17 mouse cellular contexts compared by ENCODE assay signal in the genomic region with DNA sequence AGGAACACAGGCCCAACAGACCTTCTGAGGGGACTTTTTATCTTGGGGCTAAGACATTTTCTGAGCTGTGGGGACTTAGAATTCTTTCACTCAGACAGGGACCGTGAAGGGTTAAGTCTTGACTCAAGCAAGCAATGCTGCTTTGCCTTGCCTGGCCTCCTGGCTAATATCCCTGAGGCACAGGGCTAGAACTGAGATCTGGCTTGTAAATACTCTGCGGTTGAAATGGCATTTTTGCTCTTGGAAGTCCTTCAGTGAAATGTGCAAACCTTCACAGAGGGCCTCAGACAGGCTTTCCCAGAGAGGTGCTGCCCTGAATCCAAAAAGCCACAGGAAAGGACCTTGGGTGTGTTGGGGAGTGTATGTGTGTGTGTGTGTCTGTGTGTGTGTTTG. TPM values are rescaled to one million over a fixed set of nuclear protein-coding genes. Genes with fewer than 3 reads are reported as not detected.
A peak's percentile ranks its signal among the peaks of the same experiment; 100 is the strongest.
DNase-seq lines count a peak whose midpoint lies in the region; ATAC-seq and TF ChIP-seq lines count a peak whose summit lies in the region.
"Had no signal": no experiment of that assay in that cellular context is flagged by ENCODE, and none has a peak within 500 bp of the region (broad histone marks: within the 10 kb centered on the region; RNA-seq: fewer than 3 reads in every experiment).

No protein-coding gene starts in this region.

- no peak for ATAC-seq in kidney, embryonic 15.5 days (replicated peaks; ENCODE audit: low FRiP score)
- no peak for ATAC-seq in lung, embryonic 15.5 days (ENCODE audit: borderline replicate concordance, extremely low read depth, low FRiP score, low TSS enrichment)
- no peak for ATAC-seq in intestine, postnatal 0 days
- ATAC-seq in stomach, postnatal 0 days (ENCODE audit: low FRiP score, low TSS enrichment), result no peak
- ATAC-seq in hindbrain, embryonic 14.5 days (ENCODE audit: low FRiP score), result no peak
- ATAC-seq: forebrain, postnatal 0 days; midbrain, embryonic 16.5 days had no signal

- no peak for TF ChIP-seq POLR2A in lung, adult 2 months (IDR thresholded peaks at IDR 0.05; ENCODE audit: borderline replicate concordance, extremely low read depth, low read depth, low read length)

- DNase-seq in kidney, adult 9 months, result peak; percentile 57
- no peak for DNase-seq in lung, adult 2 months
- no peak for DNase-seq in stomach, postnatal 0 days (ENCODE audit: low spot score)
- DNase-seq in hindbrain, embryonic 14.5 days (ENCODE audit: low spot score), result no peak
- DNase-seq: adrenal gland, adult 8-10 months; cerebellum, adult 18-20 months; forebrain, postnatal 0 days; gastrocnemius, postnatal 25 days; heart, postnatal 10 days; thymus, adult 2 months had no signal

- TF ChIP-seq EP300 in stomach, postnatal 0 days (optimal IDR thresholded peaks at IDR 0.05), result no peak

- H3K9ac ChIP-seq in kidney, embryonic 15.5 days, result no peak overlapping the region
- no peak overlapping the region for H3K9ac ChIP-seq in lung, embryonic 15.5 days
- no peak overlapping the region for H3K9ac ChIP-seq in intestine, postnatal 0 days (ENCODE audit: low read depth, low read length)
- H3K9ac ChIP-seq in stomach, postnatal 0 days (ENCODE audit: low read length), result 0 out of 2 replicates have a peak overlapping the region, but pooled peaks have one; percentile 13
- H3K9ac ChIP-seq in hindbrain, embryonic 14.5 days, result no peak overlapping the region
- H3K9ac ChIP-seq: forebrain, postnatal 0 days; hindbrain, embryonic 15.5 days had no signal

- H3K27ac ChIP-seq in kidney, embryonic 15.5 days, result no peak overlapping the region; the same call in 1 of the 2 replicates
- peak overlapping the region; percentile 11; the same call in 1 of the 2 replicates for H3K27ac ChIP-seq in lung, embryonic 15.5 days
- peak overlapping the region; percentile 72; the same call in 1 of the 2 replicates for H3K27ac ChIP-seq in intestine, postnatal 0 days (ENCODE audit: low read depth, low read length)
- H3K27ac ChIP-seq in stomach, postnatal 0 days (replicated peaks), result 0 out of 2 replicates have a peak overlapping the region, but pooled peaks have one; percentile 56
- H3K27ac ChIP-seq in hindbrain, embryonic 14.5 days, result no peak overlapping the region
- H3K27ac ChIP-seq: hindbrain, embryonic 15.5 days had no signal

- H3K27me3 ChIP-seq in kidney, embryonic 15.5 days, result no peaks in the 10 kb centered on the region
- H3K27me3 ChIP-seq in lung, embryonic 15.5 days, result no peaks in the 10 kb centered on the region
- no peaks in the 10 kb centered on the region for H3K27me3 ChIP-seq in intestine, postnatal 0 days (replicated peaks; ENCODE audit: control insufficient read depth, insufficient read depth, low read length)
- H3K27me3 ChIP-seq in stomach, postnatal 0 days (ENCODE audit: control insufficient read depth, insufficient read depth, low read length), result no peaks in the 10 kb centered on the region
- H3K27me3 ChIP-seq in hindbrain, embryonic 14.5 days (ENCODE audit: control insufficient read depth, insufficient read depth, low read length), result no peaks in the 10 kb centered on the region
- H3K27me3 ChIP-seq: hindbrain, embryonic 15.5 days had no signal

- no peak for TF ChIP-seq CTCF in lung, adult 2 months (IDR thresholded peaks at IDR 0.05; ENCODE audit: insufficient read depth, low read length)
- no peak for TF ChIP-seq CTCF in intestine, postnatal 0 days (IDR thresholded peaks at IDR 0.05; ENCODE audit: low read depth)
- no peak for TF ChIP-seq CTCF in stomach, postnatal 0 days (IDR thresholded peaks at IDR 0.05; ENCODE audit: low read depth)

- 66% methylated on average over 2 of the region's 2 CpGs for WGBS in kidney, embryonic 15.5 days
- WGBS in lung, embryonic 15.5 days, result 64% methylated on average over 2 of the region's 2 CpGs
- WGBS in lung, adult 2 months, result 61% methylated on average over 2 of the region's 2 CpGs
- 43% methylated on average over 2 of the region's 2 CpGs for WGBS in intestine, postnatal 0 days
- WGBS in stomach, postnatal 0 days, result 55% methylated on average over 2 of the region's 2 CpGs
- 92% methylated on average over 2 of the region's 2 CpGs for WGBS in hindbrain, embryonic 14.5 days

- peaks cover 8% of the 10 kb centered on the region; the same call in 1 of the 2 replicates for H3K36me3 ChIP-seq in kidney, embryonic 15.5 days
- 0 out of 2 replicates have a peak, but pooled peaks cover 7% of the 10 kb centered on the region for H3K36me3 ChIP-seq in lung, embryonic 15.5 days
- no peaks in the 10 kb centered on the region for H3K36me3 ChIP-seq in intestine, postnatal 0 days (ENCODE audit: control insufficient read depth, insufficient read depth)
- no peaks in the 10 kb centered on the region for H3K36me3 ChIP-seq in stomach, postnatal 0 days (ENCODE audit: control insufficient read depth, insufficient read depth, low read length)
- H3K36me3 ChIP-seq in hindbrain, embryonic 14.5 days (replicated peaks; ENCODE audit: control insufficient read depth, insufficient read depth), result no peaks in the 10 kb centered on the region
- H3K36me3 ChIP-seq: G1E; hindbrain, embryonic 15.5 days had no signal

- no peak overlapping the region for H3K4me2 ChIP-seq in kidney, embryonic 15.5 days
- H3K4me2 ChIP-seq in lung, embryonic 15.5 days, result no peak overlapping the region
- peak overlapping the region; percentile 30 for H3K4me2 ChIP-seq in intestine, postnatal 0 days (replicated peaks; ENCODE audit: low read depth)
- no peak overlapping the region for H3K4me2 ChIP-seq in stomach, postnatal 0 days (replicated peaks; ENCODE audit: low read depth)
- H3K4me2 ChIP-seq in hindbrain, embryonic 14.5 days (replicated peaks), result no peak overlapping the region
- H3K4me2 ChIP-seq: hindbrain, embryonic 15.5 days had no signal

- no peaks in the 10 kb centered on the region for H3K9me3 ChIP-seq in kidney, embryonic 15.5 days (replicated peaks)
- no peaks in the 10 kb centered on the region for H3K9me3 ChIP-seq in lung, embryonic 15.5 days
- no peaks in the 10 kb centered on the region for H3K9me3 ChIP-seq in intestine, postnatal 0 days (ENCODE audit: control insufficient read depth)
- no peaks in the 10 kb centered on the region for H3K9me3 ChIP-seq in stomach, postnatal 0 days (ENCODE audit: control insufficient read depth, low read length)
- H3K9me3 ChIP-seq in hindbrain, embryonic 14.5 days (ENCODE audit: control insufficient read depth, low read length), result no peaks in the 10 kb centered on the region
- H3K9me3 ChIP-seq: hindbrain, embryonic 15.5 days had no signal

- peaks cover 37% of the 10 kb centered on the region for H3K4me1 ChIP-seq in kidney, embryonic 15.5 days
- H3K4me1 ChIP-seq in lung, embryonic 15.5 days, result peaks cover 31% of the 10 kb centered on the region
- peaks cover 15% of the 10 kb centered on the region for H3K4me1 ChIP-seq in lung, adult 2 months (ENCODE audit: control insufficient read depth, insufficient read depth, low read length)
- 0 out of 2 replicates have a peak, but pooled peaks cover 4% of the 10 kb centered on the region for H3K4me1 ChIP-seq in intestine, postnatal 0 days (replicated peaks; ENCODE audit: control insufficient read depth, insufficient read depth, low read length)
- H3K4me1 ChIP-seq in stomach, postnatal 0 days (replicated peaks; ENCODE audit: control insufficient read depth, insufficient read depth), result no peaks in the 10 kb centered on the region
- H3K4me1 ChIP-seq in hindbrain, embryonic 14.5 days (replicated peaks; ENCODE audit: control insufficient read depth, insufficient read depth, low read length), result no peaks in the 10 kb centered on the region
- H3K4me1 ChIP-seq: hindbrain, embryonic 15.5 days had no signal

- H3K4me3 ChIP-seq in kidney, embryonic 15.5 days (replicated peaks), result no peak overlapping the region
- H3K4me3 ChIP-seq in lung, embryonic 15.5 days, result no peak overlapping the region
- no peak overlapping the region for H3K4me3 ChIP-seq in lung, adult 2 months (replicated peaks; ENCODE audit: extremely low read depth, low read depth, low read length)
- no peak overlapping the region for H3K4me3 ChIP-seq in intestine, postnatal 0 days (ENCODE audit: low read depth, low read length)
- H3K4me3 ChIP-seq in stomach, postnatal 0 days (ENCODE audit: low read depth, low read length), result no peak overlapping the region
- H3K4me3 ChIP-seq in hindbrain, embryonic 14.5 days (replicated peaks; ENCODE audit: low read length), result no peak overlapping the region
- H3K4me3 ChIP-seq: erythroblast, embryonic 14.5 days; hindbrain, embryonic 15.5 days had no signal

RNA-seq across cellular contexts. Expression of a gene that starts 11.9 kb away (rescaled TPM):
- 42.5 and 42.8 TPM in 2 replicates for polyA plus RNA-seq in kidney, embryonic 15.5 days (2015; fragmentation: Nextera tagmentation; extraction: Ambion mirVana)
- 44.7 and 48.4 TPM in 2 replicates for polyA plus RNA-seq in lung, embryonic 15.5 days (2015; fragmentation: Nextera tagmentation; extraction: Ambion mirVana)
- 8.6 and 15.3 TPM in 2 replicates for polyA plus RNA-seq in lung, adult 2 months (2012; rRNA removed)
- 18.7 and 20.8 TPM in 2 replicates for polyA plus RNA-seq in intestine, postnatal 0 days (2015; fragmentation: Nextera tagmentation; extraction: Ambion mirVana)
- polyA plus RNA-seq in stomach, postnatal 0 days (2015; fragmentation: Nextera tagmentation; extraction: Ambion mirVana), result 13.5 and 15.4 TPM in 2 replicates
- 0.64 and 0.80 TPM in 2 replicates for polyA plus RNA-seq in hindbrain, embryonic 14.5 days (2014; fragmentation: Nextera tagmentation; extraction: Ambion mirVana)
- polyA plus RNA-seq: G1E had no signal

Comparison
In these comparisons a context has a peak if more than half of its experiments do, and no peak if none do; other contexts are left out.
1. H3K27ac ChIP-seq: peak in lung, embryonic 15.5 days (single experiment), intestine, postnatal 0 days (single experiment) and stomach, postnatal 0 days (single experiment); none in kidney, embryonic 15.5 days (single experiment) and hindbrain, embryonic 14.5 days (single experiment).